Mouse (Mus musculus) E14TG2a.4 (cell line): ENCODE data around the gene Sh3bp5.

ENCODE experiments used
- H3K27me3 ChIP-seq: 2 replicates; pipeline ENCODE4 v1.6.1; 2014; ENCODE audit warnings: low read length, control low read depth; ENCODE audit not compliant: insufficient read depth
- H3K36me3 ChIP-seq: 2 replicates; pipeline ENCODE4 v1.6.1; 2014; ENCODE audit warnings: low read length, control low read depth; ENCODE audit not compliant: insufficient read depth
- H3K4me1 ChIP-seq: replicated peaks from 2 replicates; pipeline ENCODE4 v1.6.1; 2014; ENCODE audit warnings: low read depth, low read length, control low read depth
- H3K4me3 ChIP-seq: replicated peaks from 2 replicates; pipeline ENCODE4 v1.5.1; 2014; ENCODE audit warnings: mild to moderate bottlenecking, low read length
- H3K9me3 ChIP-seq: 2 replicates; pipeline ENCODE4 v1.6.1; 2014; ENCODE audit warnings: low read length, control low read depth
- CTCF ChIP-seq: conservative IDR thresholded peaks from 2 replicates; pipeline ENCODE4 v1.5.1; 2014; ENCODE audit warnings: low read length
- NANOG ChIP-seq: IDR thresholded peaks from 2 replicates; pipeline ENCODE4 v1.6.1; 2014; ENCODE audit warnings: borderline replicate concordance, low read length, mixed read lengths
- POU5F1 ChIP-seq: IDR thresholded peaks from 2 replicates; pipeline ENCODE4 v1.6.1; 2014; ENCODE audit warnings: low read length, borderline replicate concordance

The Sh3bp5 gene

GRCm38 (mm10) chr14:31387301-31387981 is 48.4 kb downstream of the Sh3bp5 start:
- no peak for TF ChIP-seq CTCF
- no peak for TF ChIP-seq NANOG
- TF ChIP-seq POU5F1 = no peak
- Histone ChIP-seq H3K36me3 (no peaks in the 10 kb centered on the region), H3K4me1 (peaks cover 28% of the 10 kb centered on the region), H3K9me3 (no peaks in the 10 kb centered on the region), H3K4me3 (no peak overlapping the region), H3K27me3 (no peaks in the 10 kb centered on the region; the same call in 1 of the 2 replicates)

DNA sequence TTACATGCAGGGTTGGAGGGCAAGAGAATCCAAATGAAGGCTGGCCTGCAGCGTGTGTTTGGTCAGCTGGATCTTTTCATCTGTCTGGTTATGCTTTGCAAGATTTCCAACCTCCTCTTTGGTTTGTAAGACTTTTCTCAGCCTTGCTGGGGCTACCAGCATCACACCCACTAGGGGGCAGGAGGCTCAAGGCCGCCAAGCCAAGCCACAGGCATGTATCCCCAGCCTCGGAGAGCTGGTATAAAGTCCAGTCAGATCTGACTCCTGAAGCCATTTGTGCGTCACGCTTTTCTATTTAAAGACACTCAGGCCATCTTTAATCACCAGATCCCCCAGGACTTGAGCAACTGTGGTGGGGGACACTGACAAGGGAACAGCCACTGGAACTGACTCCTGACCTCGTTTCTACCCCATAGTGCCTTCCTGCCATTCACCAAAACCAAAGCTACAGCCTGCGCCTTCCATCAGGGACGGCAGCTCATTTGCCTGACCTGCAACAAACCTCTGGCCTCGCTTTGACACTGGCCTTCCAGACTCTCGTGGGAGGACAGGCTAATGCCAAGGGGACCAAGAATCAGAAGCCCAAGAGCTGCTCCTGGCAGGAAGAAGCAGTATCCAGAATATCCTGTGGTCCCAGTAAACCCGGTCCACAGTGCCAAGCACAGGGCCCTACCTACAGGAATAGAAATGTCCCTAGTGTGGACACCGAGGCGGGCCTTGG is 49.7 kb downstream of the Sh3bp5 start:
- H3K4me3 ChIP-seq = no peak overlapping the region
- H3K27me3 ChIP-seq = no peaks in the 10 kb centered on the region; the same call in 1 of the 2 replicates
- TF ChIP-seq NANOG = no peak
- peak; percentile 60 for TF ChIP-seq CTCF
- no peaks in the 10 kb centered on the region for H3K9me3 ChIP-seq
- H3K4me1 ChIP-seq = peaks cover 32% of the 10 kb centered on the region
- H3K36me3 ChIP-seq = no peaks in the 10 kb centered on the region

- Histone ChIP-seq H3K9me3 (no peaks in the 10 kb centered on the region), H3K4me3 (no peak overlapping the region), H3K36me3 (no peaks in the 10 kb centered on the region), H3K4me1 (peaks cover 32% of the 10 kb centered on the region), H3K27me3 (no peaks in the 10 kb centered on the region; the same call in 1 of the 2 replicates)
- TF ChIP-seq NANOG (no peak), CTCF (no peak), POU5F1 (no peak)
These were observed 50.5 kb downstream of the Sh3bp5 start for GRCm38 (mm10) chr14:31385406-31385805.

GRCm38 (mm10) chr14:31384366-31385323 is 51.2 kb downstream of the Sh3bp5 start:
- H3K9me3 ChIP-seq = no peaks in the 10 kb centered on the region
- 0 out of 2 replicates have a peak overlapping the region, but pooled peaks have one; percentile 5 for H3K4me3 ChIP-seq
- peaks cover 29% of the 10 kb centered on the region for H3K4me1 ChIP-seq
- H3K36me3 ChIP-seq = no peaks in the 10 kb centered on the region
- H3K27me3 ChIP-seq = no peaks in the 10 kb centered on the region; the same call in 1 of the 2 replicates
- no peak for TF ChIP-seq NANOG
- TF ChIP-seq CTCF = no peak
- no peak for TF ChIP-seq POU5F1

DNA sequence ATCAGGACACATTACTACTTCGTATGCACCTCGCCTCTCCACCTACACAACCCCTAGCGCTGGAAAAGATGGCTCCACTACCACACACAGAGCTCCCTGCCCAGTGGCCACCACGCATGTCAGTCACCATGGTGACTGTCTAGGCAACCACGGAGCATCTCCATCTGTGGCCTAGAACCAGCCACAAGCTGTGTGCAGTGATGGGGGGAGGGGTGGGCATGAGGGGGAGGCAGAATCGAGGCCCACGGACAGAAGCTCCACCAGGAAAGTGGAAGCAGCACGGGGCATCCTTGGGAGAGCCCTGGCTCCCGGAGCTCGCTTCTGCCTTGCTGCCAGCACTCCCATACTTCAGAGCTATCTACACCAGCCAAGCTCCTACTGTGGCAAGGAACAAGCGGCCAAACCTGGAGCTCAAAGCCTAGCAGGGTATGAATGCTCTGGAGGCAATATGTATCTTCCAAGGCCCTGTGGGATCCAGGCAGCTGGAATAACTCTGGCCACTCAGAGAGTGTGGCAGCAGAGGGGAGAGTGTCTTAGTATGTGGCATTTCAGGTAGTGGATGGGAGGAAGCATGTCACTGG is 52.3 kb downstream of the Sh3bp5 start:
- H3K4me1 ChIP-seq = peaks cover 24% of the 10 kb centered on the region
- TF ChIP-seq CTCF (no peak), NANOG (no peak), POU5F1 (no peak)
- no peaks in the 10 kb centered on the region for H3K9me3 ChIP-seq
- no peaks in the 10 kb centered on the region for H3K36me3 ChIP-seq
- no peak overlapping the region for H3K4me3 ChIP-seq
- H3K27me3 ChIP-seq = no peaks in the 10 kb centered on the region; the same call in 1 of the 2 replicates

DNA sequence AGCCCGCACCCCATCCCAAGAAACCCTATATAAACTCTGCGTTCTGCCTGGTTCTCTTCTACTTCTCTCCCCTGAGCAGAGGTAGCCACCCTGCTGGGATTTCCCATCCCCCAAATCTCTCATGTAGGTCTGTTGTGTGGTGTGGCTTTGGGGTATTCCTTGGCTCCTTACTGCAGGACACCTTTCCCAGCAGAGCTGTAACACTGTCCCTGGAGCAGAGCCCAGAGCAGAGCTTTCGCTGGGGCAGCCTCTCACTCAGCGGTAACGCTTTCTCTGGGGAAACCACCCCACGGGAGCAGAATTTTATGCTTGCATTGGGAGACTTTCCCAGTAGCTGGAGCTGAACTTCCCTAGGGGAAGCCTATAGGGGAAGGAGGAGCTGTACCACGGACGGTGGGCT is 53.6 kb downstream of the Sh3bp5 start:
- Histone ChIP-seq H3K27me3 (no peaks in the 10 kb centered on the region; the same call in 1 of the 2 replicates), H3K9me3 (no peaks in the 10 kb centered on the region), H3K36me3 (no peaks in the 10 kb centered on the region), H3K4me1 (peaks cover 24% of the 10 kb centered on the region), H3K4me3 (no peak overlapping the region)
- TF ChIP-seq NANOG = no peak
- TF ChIP-seq POU5F1 = no peak
- no peak for TF ChIP-seq CTCF

DNA sequence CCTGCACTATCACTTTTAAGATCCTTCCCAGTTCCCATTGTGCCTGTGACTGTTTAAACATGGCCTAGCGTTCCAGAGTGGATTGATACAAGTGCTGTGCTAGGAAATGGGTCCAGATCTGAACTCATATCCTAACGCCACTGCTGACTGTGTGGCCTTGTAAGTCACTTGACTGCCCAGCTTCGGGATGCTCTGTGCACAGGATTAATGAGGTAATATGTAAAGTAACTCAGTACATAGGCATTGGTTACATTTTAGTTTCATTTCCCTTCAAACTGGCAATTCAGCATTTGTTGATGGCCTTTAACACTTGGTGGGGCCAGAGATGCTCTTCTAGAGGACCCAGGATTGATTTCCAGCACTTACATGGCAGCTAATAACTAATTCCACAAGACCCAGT is 59.5 kb downstream of the Sh3bp5 start:
- Histone ChIP-seq H3K4me1 (no peaks in the 10 kb centered on the region), H3K36me3 (peaks cover 44% of the 10 kb centered on the region), H3K4me3 (no peak overlapping the region), H3K27me3 (no peaks in the 10 kb centered on the region), H3K9me3 (no peaks in the 10 kb centered on the region)
- TF ChIP-seq POU5F1 = no peak
- no peak for TF ChIP-seq CTCF
- TF ChIP-seq NANOG = no peak

DNA sequence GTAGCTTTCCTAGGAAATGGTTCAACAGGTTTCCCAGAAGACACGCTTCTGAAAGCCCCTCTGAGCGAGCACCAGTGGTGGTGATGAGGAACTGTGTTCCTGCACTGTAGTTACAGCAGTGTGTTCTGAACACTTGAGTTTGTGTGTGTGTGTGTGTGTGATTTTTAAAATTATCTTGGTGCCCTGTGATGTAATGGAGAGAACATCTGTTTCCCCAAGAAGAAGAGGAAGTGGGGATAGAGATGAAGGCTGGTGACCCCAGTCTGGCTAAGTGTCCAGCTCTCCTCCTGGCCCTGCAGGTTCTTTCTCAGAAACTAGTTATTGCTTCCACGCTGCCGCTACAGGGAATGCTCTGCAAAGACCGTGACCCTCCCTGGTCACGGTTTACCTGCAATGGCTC is 61.5 kb downstream of the Sh3bp5 start:
- Histone ChIP-seq H3K9me3 (no peaks in the 10 kb centered on the region), H3K4me1 (no peaks in the 10 kb centered on the region), H3K27me3 (no peaks in the 10 kb centered on the region), H3K36me3 (peaks cover 63% of the 10 kb centered on the region), H3K4me3 (no peak overlapping the region)
- no peak for TF ChIP-seq CTCF
- TF ChIP-seq POU5F1 = no peak
- TF ChIP-seq NANOG = no peak
